Mouse (Mus musculus) hindlimb bud, embryonic 11.5 days (tissue): ENCODE data around the gene Hs2st1.

Experiments
- DNase-seq: peaks from one replicate; pipeline ENCODE4 v3.0.0-alpha.2; 2012; ENCODE audit warnings: low read depth, low spot score; ENCODE audit errors: extremely low spot score

Gene Hs2st1

GRCm38 (mm10) chr3:144513169-144514121, 56.5 kb downstream of the Hs2st1 start:
- no peak for DNase-seq

- no peak for DNase-seq
Measured at GRCm38 (mm10) chr3:144510724-144511123, 59.3 kb downstream of the Hs2st1 start.

- no peak for DNase-seq
Measured at GRCm38 (mm10) chr3:144508342-144508741, 61.6 kb downstream of the Hs2st1 start.

- no peak for DNase-seq
Measured at GRCm38 (mm10) chr3:144507885-144508284, 62.1 kb downstream of the Hs2st1 start.

GRCm38 (mm10) chr3:144506213-144506612, 63.8 kb downstream of the Hs2st1 start:
- no peak for DNase-seq

- DNase-seq: no peak
Measured at GRCm38 (mm10) chr3:144501930-144502329, 68.1 kb downstream of the Hs2st1 start.

GRCm38 (mm10) chr3:144496762-144497161, 73.2 kb downstream of the Hs2st1 start:
- DNase-seq: no peak

GRCm38 (mm10) chr3:144494838-144495237, 75.1 kb downstream of the Hs2st1 start:
- DNase-seq: no peak

- DNase-seq: no peak
Measured at GRCm38 (mm10) chr3:144488787-144489186, 81.2 kb downstream of the Hs2st1 start.

GRCm38 (mm10) chr3:144480595-144480994, 89.4 kb downstream of the Hs2st1 start:
- DNase-seq: no peak

GRCm38 (mm10) chr3:144478427-144478794, 91.6 kb downstream of the Hs2st1 start:
- DNase-seq: no peak

- no peak for DNase-seq
Measured at GRCm38 (mm10) chr3:144477707-144478426, 92.1 kb downstream of the Hs2st1 start.

GRCm38 (mm10) chr3:144475891-144476290, 94.1 kb downstream of the Hs2st1 start:
- no peak for DNase-seq

- DNase-seq: no peak
Measured at GRCm38 (mm10) chr3:144474726-144475125, 95.3 kb downstream of the Hs2st1 start.

GRCm38 (mm10) chr3:144471954-144472353, 98.0 kb downstream of the Hs2st1 start:
- DNase-seq: no peak

- no peak for DNase-seq
Measured at GRCm38 (mm10) chr3:144470901-144471300, 99.1 kb downstream of the Hs2st1 start.

- DNase-seq: no peak
Measured at GRCm38 (mm10) chr3:144467521-144467920, 102.5 kb downstream of the Hs2st1 start.

- DNase-seq: no peak
Measured at GRCm38 (mm10) chr3:144466108-144466678, 103.8 kb downstream of the Hs2st1 start.

GRCm38 (mm10) chr3:144462679-144463078, 107.3 kb downstream of the Hs2st1 start:
- DNase-seq: no peak

- DNase-seq: no peak
Measured at GRCm38 (mm10) chr3:144460183-144460788, 109.7 kb downstream of the Hs2st1 start.

GRCm38 (mm10) chr3:144459285-144459697, 110.7 kb downstream of the Hs2st1 start:
- no peak for DNase-seq
